Mouse (Mus musculus): Measurements from ENCODE around the gene 1700123O20Rik.

The 1700123O20Rik gene

DNA sequence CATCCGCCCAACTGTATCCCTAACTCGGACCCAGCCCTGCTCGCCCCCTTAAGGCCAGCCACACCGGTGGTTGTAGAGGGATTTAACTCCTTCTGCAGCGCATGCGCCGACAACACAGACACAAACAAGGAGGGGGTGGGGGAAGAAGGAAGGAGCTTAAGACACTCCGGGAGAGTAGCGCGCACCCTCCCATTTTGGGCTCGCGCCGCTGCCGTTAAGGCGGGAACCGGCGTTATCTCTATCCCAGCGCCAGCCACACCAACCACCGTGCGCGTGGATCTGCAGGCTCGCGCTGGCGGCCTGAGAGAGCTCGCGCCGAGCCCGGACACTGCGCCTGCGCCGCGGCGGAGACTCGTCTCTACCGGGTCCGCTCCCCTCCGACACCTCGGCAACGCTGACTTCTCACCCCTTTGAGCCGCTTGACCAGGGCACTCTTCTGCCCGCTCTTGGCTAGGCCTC lies at the start of gene 1700123O20Rik:
1700123O20Rik (plus strand) TSS at position 154 of the 459 bp plus-strand sequence.
- ChIA-PET POLR2A (interaction anchor here (0.6 to 2.4 kb wide), 99 partner anchors 9 to 447 kb away, joined by 3 to 18 read pairs (median 4); partner anchors contain the start of genes Psmb5 (in 3 of the 4), 4931414P19Rik (in 2 of the 4), Cdh24 (in 2 of the 4) and Efs (in 2 of the 4)), CTCF (interaction anchor here (0.5 to 2.1 kb wide), 32 partner anchors 9 to 273 kb away, joined by 3 to 28 read pairs (median 4); partner anchors contain the start of genes Cdh24 (in 2 of the 4), 4931414P19Rik (in 1 of the 4), Gm17606 (in 1 of the 4) and Slc7a7 (in 1 of the 4))

DNA sequence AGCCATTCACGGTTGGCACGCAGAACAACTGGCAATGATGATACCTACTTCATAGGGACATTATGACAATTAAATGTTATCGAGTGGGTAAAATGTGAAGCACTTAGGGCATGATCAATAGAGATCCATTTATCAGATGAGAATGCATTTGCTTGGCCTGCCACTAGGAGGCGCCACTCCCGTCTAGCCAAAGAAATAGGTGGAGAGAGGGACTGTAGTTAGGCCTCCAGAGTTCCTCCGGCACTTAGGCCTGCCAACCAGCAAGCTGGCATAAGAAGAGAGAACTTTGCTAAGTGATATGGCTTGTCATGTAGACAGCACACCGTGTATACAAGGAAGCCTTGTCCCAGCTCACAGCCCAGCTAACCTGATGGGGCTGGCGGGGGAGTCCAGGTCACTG lies 49.1 kb upstream of the 1700123O20Rik start:
- ChIA-PET POLR2A (interaction anchor here in 2 of 4 experiments (0.9 to 3.3 kb wide), 16 partner anchors 10 to 290 kb away, joined by 3 to 17 read pairs (median 4); partner anchors contain the start of genes Psmb5 (in 2 of the 2), 1700123O20Rik (in 1 of the 2), Acin1 (in 1 of the 2) and Haus4 (in 1 of the 2)), CTCF (interaction anchor here (0.6 to 4.8 kb wide), 29 partner anchors 10 to 398 kb away, joined by 3 to 38 read pairs (median 3); partner anchors contain the start of genes Haus4 (in 2 of the 4), Psmb11 (in 2 of the 4), 1700123O20Rik (in 1 of the 4) and Acin1 (in 1 of the 4))

DNA sequence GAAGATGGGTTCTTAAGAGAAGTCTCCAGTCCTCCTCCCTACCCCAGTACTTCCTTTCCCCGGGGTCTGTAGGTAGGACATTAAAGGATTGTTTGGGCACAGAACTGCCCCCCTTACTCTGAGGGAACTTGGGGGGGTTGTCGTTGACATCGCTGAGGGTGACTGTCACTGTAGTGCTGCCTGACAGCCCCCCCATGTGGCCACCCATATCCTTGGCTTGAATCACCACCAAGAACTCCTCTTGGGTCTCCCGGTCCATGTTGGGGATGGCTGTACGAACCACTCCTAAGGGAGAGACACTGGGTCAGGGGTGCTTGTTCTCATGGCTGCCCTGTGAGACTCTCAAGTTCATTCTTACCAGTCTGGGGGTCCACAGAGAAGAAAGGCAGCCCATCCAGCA lies 47.8 kb upstream of the 1700123O20Rik start:
- CTCF ChIA-PET, result interaction anchor here (0.6 to 4.8 kb wide), 22 partner anchors 12 to 174 kb away, joined by 3 to 38 read pairs (median 4); partner anchors contain the start of genes Haus4 (in 2 of the 4), 1700123O20Rik (in 1 of the 4), 4931414P19Rik (in 1 of the 4) and Acin1 (in 1 of the 4)
- POLR2A ChIA-PET, result interaction anchor here in 2 of 4 experiments (0.6 to 3.3 kb wide), 15 partner anchors 12 to 289 kb away, joined by 3 to 17 read pairs (median 4); partner anchors contain the start of genes Psmb5 (in 2 of the 2), Haus4 (in 1 of the 2) and Psmb11 (in 1 of the 2)

DNA sequence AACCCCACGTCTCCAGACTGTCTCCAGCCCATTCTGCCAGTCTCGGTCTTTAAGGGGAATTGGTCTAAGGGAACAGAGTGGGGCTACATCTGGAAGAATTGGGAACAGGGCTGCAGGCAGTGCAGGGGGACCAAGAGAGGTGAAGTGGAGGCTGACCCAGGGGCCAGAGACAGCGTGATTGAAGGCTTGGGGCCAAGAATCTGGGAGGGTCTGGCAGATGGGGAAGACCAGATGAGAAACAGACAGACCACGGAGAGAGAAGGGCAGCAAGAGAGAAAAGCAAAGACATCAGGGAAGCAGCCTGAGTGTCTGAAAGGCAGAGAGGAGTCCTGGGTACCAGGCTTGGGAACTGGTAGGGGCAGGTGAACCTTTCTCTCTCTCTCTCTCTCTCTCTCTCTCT lies 45.9 kb upstream of the 1700123O20Rik start:
- CTCF ChIA-PET, result interaction anchor here in 2 of 4 experiments (0.7 to 4.2 kb wide), 4 partner anchors 12 to 71 kb away, joined by 3 to 77 read pairs (median 3); no protein-coding TSS in a partner anchor
- POLR2A ChIA-PET, result interaction anchor here in 2 of 4 experiments (1.7 to 3.5 kb wide), 5 partner anchors 11 to 67 kb away, joined by 4 to 38 read pairs (median 9); partner anchors contain the start of gene Psmb5 (in 2 of the 2)

DNA sequence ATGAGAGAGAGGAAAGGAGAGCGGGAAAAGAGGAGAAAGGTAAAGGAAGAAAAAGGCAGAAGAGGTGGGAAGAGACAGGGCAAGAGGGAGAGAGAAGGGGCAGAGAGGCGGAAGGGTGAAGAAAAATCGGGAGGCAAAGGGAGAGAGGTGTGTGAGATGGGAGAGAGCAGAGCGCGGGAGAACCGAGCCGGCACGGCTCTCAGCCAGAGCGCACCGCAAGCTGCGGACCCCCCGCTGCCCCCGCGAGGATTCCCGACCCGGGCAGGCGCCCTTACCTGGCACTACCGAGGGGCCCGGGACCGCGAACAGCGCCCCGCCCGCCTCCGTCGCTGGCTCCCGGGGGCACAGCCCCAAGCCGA lies 45.1 kb upstream of the 1700123O20Rik start, which contains the start of gene Gm17606:
Gm17606 (plus strand) TSS at position 7 of the 359 bp plus-strand sequence.
- CTCF ChIA-PET, result interaction anchor here in 3 of 4 experiments (0.6 to 4.2 kb wide), 18 partner anchors 8 to 1673 kb away, joined by 3 to 77 read pairs (median 4); partner anchors contain the start of genes 1700123O20Rik (in 1 of the 3) and Haus4 (in 1 of the 3)
- POLR2A ChIA-PET, result interaction anchor here in 3 of 4 experiments (0.6 to 3.6 kb wide), 14 partner anchors 10 to 162 kb away, joined by 3 to 38 read pairs (median 5); partner anchors contain the start of genes Psmb5 (in 2 of the 3), 1700123O20Rik (in 1 of the 3), Acin1 (in 1 of the 3) and Haus4 (in 1 of the 3)

DNA sequence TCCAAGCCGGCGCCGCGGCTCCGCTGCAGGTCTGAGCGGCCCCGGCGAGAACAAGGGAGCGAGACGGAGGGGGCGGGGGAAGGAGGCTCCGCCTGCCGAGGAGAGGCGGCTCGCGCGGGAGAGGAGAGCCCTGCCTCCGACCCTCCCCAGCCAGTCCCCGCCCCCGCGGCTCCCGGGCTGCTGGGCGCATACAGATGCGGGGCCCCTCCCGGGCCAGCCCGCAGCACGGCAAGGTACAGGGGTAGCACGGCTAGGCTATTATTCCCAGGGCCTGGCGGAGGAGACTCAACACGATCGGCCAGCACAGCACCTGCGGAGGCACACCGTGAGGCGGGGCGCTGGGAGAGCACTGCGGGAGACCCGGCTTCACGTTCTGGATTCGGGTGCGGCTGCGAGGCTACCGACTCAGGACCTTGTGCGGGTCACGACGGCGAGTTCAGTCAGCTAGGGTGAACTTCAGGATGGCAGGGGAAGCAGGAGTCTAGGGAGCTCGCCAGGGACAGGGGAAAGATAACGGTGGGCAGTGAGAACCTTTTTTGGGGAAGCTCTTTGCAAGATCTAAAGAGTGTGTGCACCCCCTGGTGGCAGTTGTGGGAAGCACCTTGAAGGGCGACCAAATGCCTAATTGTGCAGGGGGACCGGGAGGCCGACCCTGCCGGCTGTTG lies 44.6 kb upstream of the 1700123O20Rik start, which contains the start of gene Cdh24:
Cdh24 (minus strand) TSS at position 60 of the 665 bp plus-strand sequence.
- ChIA-PET POLR2A (interaction anchor here (0.6 to 3.6 kb wide), 45 partner anchors 9 to 407 kb away, joined by 3 to 38 read pairs (median 4); partner anchors contain the start of genes Acin1 (in 2 of the 4), Haus4 (in 2 of the 4), Psmb5 (in 2 of the 4) and 1700123O20Rik (in 1 of the 4)), CTCF (interaction anchor here (0.5 to 4.2 kb wide), 57 partner anchors 9 to 1673 kb away, joined by 3 to 77 read pairs (median 4); partner anchors contain the start of genes 1700123O20Rik (in 2 of the 4), Psmb5 (in 2 of the 4), 4931414P19Rik (in 1 of the 4) and Acin1 (in 1 of the 4))

DNA sequence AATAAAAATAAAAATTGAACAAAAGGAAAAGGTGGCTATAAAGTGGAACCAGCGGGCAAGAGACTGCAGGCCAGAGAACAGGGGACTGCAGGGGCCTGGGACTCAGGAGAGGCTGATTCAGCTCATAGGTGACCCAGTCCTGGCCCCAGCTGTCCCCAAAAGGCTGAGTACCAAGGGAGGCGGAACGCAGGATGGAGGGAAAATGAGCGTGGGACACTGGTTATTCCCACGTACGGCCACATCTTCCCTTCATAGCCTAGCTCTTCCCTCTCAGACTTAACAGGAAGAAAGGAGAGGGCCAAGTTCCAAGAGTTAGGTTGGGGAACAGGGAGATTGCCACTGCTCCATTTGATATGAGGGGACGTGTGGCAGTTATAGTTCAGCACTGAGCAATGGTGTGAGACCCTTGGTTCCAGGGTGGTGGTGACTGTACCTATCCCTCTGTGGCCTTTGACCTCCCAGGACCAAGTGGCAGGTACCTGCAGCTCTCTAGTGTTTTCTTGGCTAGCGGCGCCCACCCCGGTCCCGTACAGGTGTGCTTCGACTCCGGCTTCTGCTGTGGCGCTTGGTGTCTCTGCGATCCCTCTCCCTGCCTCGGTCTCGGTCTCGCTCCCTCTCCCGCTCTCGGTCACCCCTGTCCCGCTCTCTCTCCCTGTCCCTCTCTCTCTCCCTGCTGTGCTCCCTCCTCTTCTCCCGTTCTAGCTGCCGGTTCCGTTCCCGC lies 43.6 kb upstream of the 1700123O20Rik start:
- POLR2A ChIA-PET, result interaction anchor here (0.6 to 3.6 kb wide), 44 partner anchors 8 to 408 kb away, joined by 3 to 38 read pairs (median 4); partner anchors contain the start of genes Acin1 (in 2 of the 4), Haus4 (in 2 of the 4), Psmb5 (in 2 of the 4) and 1700123O20Rik (in 1 of the 4)
- CTCF ChIA-PET, result interaction anchor here (0.6 to 4.2 kb wide), 48 partner anchors 8 to 950 kb away, joined by 3 to 77 read pairs (median 4); partner anchors contain the start of genes Psmb5 (in 2 of the 4), 1700123O20Rik (in 1 of the 4), 4931414P19Rik (in 1 of the 4) and Cebpe (in 1 of the 4)

DNA sequence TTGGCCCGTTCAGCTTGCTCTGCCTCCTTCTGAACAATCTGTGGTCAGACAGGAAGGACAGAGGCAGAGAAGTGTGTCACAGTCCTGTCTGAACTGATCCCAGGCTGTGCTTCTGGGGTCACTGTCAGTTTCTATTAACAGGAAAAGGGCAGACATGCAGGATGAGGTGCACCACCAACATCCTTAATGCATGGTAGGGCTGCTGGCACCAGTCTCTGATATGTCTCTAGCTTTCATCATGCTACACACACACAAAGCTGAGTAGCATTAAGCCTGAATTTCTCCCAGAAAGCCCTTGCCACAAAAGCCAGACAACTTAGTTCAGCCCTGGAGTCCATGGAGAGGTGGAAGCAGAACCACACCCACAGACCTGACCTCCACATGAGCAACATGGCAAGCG lies 43.0 kb upstream of the 1700123O20Rik start:
- ChIA-PET POLR2A (interaction anchor here (0.7 to 3.6 kb wide), 29 partner anchors 8 to 230 kb away, joined by 3 to 38 read pairs (median 5); partner anchors contain the start of genes Psmb5 (in 2 of the 4), 1700123O20Rik (in 1 of the 4), Acin1 (in 1 of the 4) and Haus4 (in 1 of the 4)), CTCF (interaction anchor here (0.6 to 4.2 kb wide), 22 partner anchors 8 to 415 kb away, joined by 3 to 77 read pairs (median 4); partner anchors contain the start of gene Haus4 (in 1 of the 4))

DNA sequence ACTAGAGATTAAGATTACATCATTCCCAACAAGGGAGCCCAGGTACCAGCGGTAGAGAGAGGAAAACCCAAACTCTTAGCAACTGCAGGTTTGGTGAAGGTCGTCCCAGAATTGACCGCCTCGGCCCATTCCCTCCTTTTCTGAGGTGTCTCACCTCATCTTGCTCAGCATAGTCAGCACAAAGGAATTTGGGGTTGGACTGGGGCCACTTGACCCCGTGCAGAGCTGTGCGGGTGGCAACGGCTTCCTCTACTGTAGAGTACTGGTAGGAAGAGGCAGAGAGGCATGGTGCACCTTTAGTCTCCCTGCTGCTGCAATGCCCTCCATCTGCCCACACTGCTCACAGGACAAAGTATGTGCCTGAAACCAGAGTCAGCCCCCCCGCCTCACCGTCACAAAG lies 41.7 kb upstream of the 1700123O20Rik start:
- POLR2A ChIA-PET, result interaction anchor here in 3 of 4 experiments (0.6 to 3.6 kb wide), 12 partner anchors 9 to 361 kb away, joined by 3 to 21 read pairs (median 5); partner anchors contain the start of genes 1700123O20Rik (in 1 of the 3), Acin1 (in 1 of the 3) and Psmb5 (in 1 of the 3)
- CTCF ChIA-PET, result interaction anchor here in 2 of 4 experiments (0.7 to 4.2 kb wide), 7 partner anchors 8 to 120 kb away, joined by 4 to 77 read pairs (median 4); no protein-coding TSS in a partner anchor

DNA sequence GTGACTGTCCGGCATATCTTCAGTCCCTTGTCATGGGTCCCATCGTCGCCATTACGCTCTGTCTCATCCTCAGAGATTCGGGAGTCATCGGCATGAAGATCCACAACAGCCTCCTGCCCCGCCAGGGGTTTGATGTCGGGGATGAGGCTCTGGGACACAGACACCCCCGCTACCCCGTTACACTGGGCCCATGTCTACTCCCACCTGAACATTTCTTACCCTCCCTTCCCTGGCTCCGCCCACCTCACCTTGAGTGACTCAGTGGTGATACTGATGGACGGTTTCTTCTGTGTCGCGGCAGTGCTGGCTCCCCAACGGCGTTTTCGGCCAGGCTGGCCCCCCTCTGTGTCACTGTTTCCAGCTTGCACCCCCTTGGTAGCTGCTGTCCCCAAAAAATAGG lies 39.6 kb upstream of the 1700123O20Rik start:
- ChIA-PET POLR2A (interaction anchor here in 3 of 4 experiments (0.6 to 2.9 kb wide), 9 partner anchors 10 to 233 kb away, joined by 3 to 13 read pairs (median 3); no protein-coding TSS in a partner anchor), CTCF (interaction anchor here in 2 of 4 experiments (0.9 to 1.9 kb wide), 5 partner anchors 9 to 118 kb away, joined by 3 to 5 read pairs (median 4); no protein-coding TSS in a partner anchor)

DNA sequence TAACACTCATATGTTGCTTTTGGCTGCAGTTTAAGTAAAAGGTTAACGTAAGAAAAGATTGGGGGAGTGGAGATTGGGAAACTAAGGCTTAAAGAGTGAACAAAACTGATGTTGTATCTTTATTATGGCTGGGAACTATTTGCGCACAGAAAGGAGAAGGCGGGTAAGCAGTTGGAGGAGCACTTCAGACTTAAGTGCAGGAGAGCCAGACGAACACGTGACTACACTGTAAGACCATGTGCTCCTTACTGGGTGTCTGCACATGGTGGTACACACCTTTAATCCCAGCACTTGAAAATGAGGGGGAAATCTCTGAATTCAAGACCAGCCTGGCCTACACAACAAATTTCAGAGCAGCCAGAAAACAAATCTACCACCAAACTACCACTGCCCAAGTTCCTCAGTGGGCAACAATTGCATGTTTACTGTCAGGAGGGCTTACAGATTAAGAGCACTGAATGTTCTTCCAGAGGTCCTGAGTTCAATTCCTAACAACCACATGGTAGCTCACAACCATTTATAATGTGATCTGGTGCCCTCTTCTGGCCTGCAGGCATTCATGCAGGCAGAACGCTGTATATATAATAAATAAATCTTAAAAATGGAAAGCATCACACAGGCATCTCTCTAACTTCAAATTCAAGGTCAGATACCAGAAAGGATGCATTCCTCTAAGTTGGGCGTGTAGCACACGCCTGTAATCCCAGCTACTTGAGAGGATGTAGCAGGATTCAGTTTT lies 38.9 kb upstream of the 1700123O20Rik start:
- CTCF ChIA-PET, result interaction anchor here in 3 of 4 experiments (0.5 to 1.9 kb wide), 12 partner anchors 8 to 1560 kb away, joined by 3 to 5 read pairs (median 3); no protein-coding TSS in a partner anchor
- POLR2A ChIA-PET, result interaction anchor here in 2 of 4 experiments (0.7 to 5.5 kb wide), 6 partner anchors 10 to 92 kb away, joined by 3 to 28 read pairs (median 3); no protein-coding TSS in a partner anchor

DNA sequence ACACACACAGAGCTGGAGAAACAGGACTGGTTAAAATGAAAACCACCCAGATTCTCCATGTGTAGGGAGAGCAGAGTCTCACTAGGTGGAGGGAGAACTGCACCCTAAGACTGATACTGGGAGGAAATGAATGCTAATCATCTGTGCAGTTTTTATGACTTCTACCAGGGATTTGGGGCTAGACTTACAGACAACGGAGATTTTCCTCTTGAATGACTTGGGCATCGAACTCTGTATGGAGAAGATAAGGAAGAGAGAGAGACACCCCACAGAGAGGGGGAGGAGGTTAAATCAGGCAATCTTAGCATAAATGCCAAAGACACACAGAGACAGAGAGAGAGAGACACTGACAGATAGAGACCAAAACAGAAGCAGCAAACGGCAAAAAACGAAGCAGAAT lies 38.1 kb upstream of the 1700123O20Rik start:
- POLR2A ChIA-PET, result interaction anchor here in 2 of 4 experiments (1.1 to 5.5 kb wide), 4 partner anchors 11 to 76 kb away, joined by 4 to 28 read pairs (median 10); partner anchors contain the start of genes 1700123O20Rik (in 1 of the 2) and Acin1 (in 1 of the 2)
- CTCF ChIA-PET, result interaction anchor here (0.6 to 1.9 kb wide), 7 partner anchors 9 to 1559 kb away, joined by 3 to 5 read pairs (median 3); no protein-coding TSS in a partner anchor

DNA sequence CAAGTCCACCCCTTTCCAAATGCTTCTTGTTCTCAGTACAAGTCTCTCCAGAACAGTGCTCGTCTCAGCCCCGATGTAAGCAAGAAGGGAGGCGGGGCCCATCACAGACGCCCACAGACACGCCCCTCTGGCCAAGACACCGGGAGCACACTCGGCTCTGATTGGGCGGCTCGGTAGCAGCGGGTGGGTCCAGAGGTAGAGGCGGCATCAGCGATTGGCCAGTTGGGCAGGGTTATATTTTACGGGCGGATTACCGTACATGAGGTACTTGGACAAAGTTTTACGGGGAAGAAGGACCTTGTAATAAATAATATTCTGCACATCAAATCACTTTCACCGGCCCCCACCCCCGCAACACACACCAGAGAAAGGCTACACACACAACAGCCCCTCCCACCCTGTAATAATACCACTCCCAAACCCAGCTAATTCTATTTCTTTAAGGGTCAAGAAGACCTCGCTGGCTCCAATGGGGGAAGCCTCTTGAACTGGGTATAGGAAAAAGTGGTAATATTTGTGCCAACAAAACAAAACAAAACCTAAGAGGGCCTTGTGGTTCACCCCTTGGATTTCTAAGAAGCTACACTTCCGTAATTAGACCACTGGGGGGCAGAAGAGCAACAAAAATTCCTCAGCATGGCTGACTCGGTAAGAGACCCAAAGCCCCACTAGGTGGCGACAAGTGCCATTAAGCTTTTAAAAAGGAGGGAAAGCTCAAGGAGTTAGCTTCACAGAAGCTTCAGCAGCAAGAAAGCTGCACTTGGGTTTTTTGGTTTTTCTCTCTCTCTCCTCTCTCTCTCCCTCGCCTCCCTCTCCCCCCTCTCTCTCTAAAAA lies 35.2 kb upstream of the 1700123O20Rik start:
- ChIA-PET CTCF (interaction anchor here (0.6 to 5.9 kb wide), 129 partner anchors 9 to 942 kb away, joined by 3 to 77 read pairs (median 4); partner anchors contain the start of genes 1700123O20Rik (in 4 of the 4), Cdh24 (in 4 of the 4), 4931414P19Rik (in 2 of the 4) and Acin1 (in 2 of the 4)), POLR2A (interaction anchor here (0.6 to 5.5 kb wide), 46 partner anchors 9 to 227 kb away, joined by 3 to 38 read pairs (median 4); partner anchors contain the start of genes 1700123O20Rik (in 4 of the 4), Cdh24 (in 4 of the 4), Acin1 (in 2 of the 4) and Haus4 (in 2 of the 4))

DNA sequence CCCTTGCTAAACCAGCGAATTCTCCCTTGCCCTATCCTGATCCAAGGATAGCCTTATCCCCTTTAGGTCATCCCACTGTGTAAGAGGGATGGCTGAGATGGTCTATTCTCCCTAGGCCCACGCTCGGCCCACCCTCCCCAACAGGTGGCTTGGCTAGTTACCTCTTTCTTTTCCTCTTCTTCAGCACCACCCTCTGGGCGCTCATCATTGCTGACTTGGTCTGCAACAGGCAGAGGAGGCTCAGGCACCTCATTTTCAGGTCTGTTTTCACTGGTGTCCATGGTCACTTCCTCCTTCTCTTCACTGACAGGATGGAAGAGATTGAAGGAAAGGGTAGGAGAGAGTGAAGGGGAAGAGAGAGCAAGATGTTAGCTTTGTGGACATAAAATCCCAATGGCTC lies 34.5 kb upstream of the 1700123O20Rik start:
- CTCF ChIA-PET, result interaction anchor here (0.6 to 5.9 kb wide), 123 partner anchors 8 to 941 kb away, joined by 3 to 77 read pairs (median 4); partner anchors contain the start of genes 1700123O20Rik (in 4 of the 4), Cdh24 (in 4 of the 4), 4931414P19Rik (in 2 of the 4) and Acin1 (in 2 of the 4)
- POLR2A ChIA-PET, result interaction anchor here (0.6 to 5.5 kb wide), 40 partner anchors 8 to 228 kb away, joined by 3 to 38 read pairs (median 4); partner anchors contain the start of genes Cdh24 (in 4 of the 4), 1700123O20Rik (in 3 of the 4), Acin1 (in 2 of the 4) and Haus4 (in 2 of the 4)
